Mouse (Mus musculus) 3T3-L1 (cell line): ENCODE results near the gene Pdx1.

ENCODE experiments used
- DNase-seq: peaks from one replicate; pipeline ENCODE4 v3.0.0-alpha.2; 2015; ENCODE audit warnings: low read depth, low spot score

The Pdx1 gene

DNA sequence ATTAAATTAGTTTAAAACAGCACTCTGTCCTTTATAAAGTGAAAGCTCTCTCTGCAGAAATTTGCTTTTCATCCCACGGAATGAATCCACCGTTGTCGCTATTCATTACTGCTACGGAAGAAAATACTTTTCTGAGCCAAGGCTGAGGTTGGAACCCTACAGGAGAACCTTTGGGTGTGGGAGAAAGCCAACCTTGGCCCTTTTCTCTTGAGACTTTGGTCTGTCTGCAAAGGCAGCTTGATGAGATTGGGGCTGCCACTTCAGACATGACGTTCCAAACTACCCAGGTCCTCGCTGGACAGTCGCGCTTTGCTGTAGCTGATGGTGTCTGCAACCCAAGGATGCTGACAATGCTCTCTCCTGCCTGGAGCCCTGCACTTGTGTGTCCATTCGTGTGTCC lies 38.7 kb downstream of the Pdx1 start:
- no peak for DNase-seq

DNA sequence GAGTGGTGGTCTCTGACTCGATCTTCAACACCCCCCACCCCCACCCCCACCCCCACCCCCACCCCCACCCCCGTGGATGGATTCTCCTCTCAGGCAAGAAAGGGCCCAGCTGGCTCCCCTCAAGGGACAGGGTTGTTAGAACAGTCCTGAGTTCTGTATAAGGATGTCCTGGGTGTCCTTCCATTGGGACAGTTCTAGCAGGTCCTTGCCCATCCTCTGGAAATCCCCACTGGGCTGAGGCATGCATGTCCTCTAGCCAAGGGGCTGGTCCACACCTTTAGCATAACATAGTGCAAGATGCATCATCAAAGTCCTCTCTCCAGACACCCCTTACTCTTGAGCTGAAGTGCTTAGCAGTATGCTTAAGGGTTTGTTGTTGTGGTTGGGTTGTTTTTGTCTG lies 40.0 kb downstream of the Pdx1 start:
- no peak for DNase-seq

DNA sequence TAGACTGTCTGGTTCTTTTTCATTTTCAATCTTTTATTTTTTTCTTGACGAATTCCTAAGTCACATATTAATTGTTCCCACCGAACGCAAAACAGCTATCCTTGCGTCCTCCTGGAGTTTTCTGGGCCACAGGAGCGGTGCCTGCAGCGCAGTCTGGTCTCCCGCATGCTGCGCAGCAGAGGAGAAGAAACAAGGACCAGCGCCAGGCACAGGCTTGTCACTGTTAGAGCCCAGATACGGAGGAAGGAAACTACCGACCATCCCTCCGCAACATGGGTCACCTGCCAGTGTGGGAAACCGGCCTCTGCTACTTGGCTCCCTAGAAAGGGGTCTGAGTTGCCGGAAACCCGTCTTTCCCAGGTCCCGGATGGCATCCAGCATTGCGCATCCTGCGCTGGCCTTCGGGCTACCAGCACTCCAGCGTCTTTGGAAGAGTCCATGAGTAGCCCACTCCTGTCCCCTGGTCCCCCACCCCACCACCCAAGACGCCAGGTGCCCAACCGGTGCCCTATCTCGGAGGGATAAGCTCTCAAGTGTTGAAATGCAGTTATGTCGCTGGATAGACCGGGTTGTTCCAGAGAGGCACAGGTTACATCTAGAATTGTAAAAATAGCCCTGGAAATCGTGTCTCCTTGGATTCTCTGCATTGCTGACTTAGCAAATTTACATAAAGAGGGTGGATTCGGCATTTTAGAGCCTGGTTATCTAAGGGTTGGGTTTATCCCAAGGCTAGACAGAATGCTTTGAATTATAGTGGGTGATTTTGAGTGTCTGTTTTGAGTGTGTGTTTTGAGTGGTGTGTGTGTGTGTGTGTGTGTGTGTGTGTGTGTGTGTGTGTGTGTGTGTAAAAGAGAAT lies 43.3 kb downstream of the Pdx1 start:
- no peak for DNase-seq

DNA sequence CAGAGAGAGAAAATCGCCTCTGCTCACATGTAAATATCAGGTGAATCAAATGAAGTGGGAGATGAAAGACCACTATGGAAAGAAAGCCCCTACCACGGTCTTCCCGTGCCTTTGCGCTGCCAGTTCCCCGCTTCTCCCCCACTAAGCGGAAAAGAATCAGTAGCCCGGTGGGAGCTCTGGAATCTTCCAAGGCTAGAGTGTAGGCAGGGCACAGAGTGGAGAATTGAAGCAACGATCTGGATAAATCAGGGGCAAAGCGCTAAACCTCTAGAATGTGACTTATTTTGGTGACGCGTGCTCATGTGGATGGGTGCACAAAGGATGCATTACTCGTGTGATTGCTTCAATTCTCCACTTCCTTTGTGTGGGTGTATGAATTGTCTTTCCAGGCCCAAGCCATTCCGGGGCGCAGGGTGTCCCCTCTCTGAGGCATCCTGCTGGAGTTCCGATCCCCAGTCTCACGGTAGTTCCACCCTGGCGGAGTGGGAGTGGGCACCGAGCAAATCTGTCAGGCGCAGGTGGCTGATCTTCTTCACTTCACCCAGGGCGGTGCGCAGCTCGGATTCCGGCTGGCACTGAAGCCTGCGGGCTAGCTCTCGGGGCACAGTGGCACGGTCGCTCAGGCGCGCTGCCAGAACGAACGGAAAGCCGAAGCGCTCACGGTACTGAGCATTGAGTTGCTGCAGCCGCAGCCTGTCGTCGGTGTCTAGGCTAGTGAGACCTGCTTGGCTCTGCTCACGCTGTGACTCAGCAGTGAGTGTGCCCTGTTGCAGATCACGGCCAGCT lies 45.1 kb downstream of the Pdx1 start:
- DNase-seq, result peak; percentile 59

DNA sequence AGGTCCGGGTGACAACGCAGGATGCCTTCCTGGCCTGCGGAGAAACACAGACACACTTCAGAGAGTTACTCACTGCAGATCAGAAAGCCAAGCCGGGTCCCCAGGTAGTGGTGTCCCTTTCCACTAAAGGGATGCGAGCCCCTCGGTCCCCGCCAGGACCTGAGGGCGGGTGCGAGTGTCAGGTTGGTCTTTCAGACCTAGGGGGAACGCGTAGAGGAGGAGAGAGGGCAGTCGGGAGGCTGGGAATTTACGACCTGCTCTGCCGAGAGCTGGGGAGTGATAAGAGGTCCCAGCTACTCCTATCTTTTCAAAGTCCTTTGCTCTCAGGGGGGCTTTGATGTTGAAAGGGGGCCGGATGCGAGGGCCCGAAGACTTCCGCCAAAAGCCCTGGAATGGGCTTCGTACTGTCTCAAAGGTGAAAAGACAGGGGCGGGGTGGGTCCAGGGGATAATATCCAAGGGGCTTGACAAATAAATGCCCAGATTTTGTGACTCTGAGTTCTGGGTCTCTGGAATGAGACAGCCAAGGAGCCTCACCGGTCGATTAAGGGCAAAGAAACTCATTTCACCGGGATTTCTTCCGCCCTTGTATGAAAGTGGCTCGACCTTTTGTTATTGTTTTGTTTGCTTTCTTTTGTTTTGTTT lies 45.8 kb downstream of the Pdx1 start:
- DNase-seq, result no peak

DNA sequence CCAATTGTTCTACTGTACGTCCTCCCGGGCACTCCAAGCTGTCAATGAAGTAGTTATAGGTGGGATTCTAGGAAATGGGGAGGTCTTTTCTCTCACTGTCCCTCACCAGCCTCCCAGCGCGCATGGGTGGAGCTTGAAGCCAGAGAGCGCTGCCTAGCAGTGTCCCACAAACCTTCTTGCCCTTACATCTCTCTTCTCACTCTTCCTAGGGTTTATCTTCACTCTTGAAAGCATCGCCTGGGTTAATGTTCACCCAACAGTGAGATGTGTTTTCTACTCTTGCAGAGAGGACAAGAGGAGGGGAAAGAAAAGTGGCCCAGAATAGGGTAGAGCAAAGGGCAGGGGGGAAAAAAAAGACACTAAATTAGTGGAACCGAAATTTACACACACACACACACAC lies 47.6 kb downstream of the Pdx1 start:
- DNase-seq, result no peak

DNA sequence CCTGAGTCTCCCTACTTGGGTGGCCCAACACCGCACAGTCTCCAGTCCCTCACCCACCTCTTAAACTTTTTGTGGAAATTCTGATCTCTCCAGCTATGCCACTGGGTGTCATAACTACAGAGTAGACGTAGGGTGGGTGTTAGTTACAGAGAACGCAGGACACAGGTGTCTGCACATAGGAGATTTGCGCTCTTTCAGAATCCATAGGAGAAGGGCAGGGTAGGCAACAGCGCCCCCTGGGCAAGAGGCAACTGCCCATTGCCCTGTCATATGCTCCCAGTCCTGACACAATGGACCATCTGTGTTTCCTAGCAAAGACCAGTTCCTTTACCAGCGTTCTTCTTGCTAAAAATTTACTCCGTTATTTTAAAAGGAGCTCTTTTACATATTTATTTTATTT lies 48.2 kb downstream of the Pdx1 start:
- DNase-seq, result peak; percentile 34

DNA sequence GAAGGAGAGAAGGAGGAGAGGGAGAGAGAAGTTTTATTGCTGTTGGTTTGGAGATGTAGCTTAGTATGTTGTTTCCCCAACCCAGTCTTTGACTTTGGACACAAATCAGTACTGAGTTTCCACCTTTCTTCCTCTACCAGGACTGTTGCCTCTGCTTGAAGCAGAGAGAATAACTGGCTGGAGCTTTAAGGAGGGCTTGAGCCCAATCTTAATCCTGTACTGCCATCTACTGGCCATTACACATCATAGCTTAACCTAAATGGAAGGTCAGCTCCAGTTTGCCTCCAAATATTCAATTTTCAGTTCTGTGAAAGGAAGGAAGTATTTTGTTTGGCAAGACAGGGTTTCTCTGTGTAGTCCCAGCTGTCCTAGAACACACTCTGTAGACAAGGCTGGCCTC lies 49.9 kb downstream of the Pdx1 start:
- peak; percentile 90 for DNase-seq

DNA sequence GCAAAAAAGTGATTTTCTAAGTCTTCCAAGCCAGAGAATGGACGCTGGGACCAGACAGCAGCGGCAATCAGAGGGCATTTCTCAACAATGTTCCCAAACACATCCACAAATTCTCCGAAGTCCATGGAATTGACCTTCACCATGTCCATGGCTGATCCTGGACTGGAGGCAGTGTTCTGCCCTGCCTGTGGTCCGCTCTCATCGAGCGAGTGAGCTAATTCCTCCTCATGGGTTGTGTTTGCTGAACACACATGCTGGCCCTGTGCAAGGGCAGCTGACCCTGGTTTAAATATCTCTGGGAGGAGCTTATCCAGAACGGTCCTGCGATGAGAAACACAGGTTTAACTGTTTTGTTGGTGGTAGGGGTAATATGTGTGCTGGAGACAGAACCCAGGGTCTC lies 52.4 kb downstream of the Pdx1 start, which contains the start of gene Urad:
TSS of gene Urad (minus strand) at position 258 of the 400 bp plus-strand sequence.
- no peak for DNase-seq

DNA sequence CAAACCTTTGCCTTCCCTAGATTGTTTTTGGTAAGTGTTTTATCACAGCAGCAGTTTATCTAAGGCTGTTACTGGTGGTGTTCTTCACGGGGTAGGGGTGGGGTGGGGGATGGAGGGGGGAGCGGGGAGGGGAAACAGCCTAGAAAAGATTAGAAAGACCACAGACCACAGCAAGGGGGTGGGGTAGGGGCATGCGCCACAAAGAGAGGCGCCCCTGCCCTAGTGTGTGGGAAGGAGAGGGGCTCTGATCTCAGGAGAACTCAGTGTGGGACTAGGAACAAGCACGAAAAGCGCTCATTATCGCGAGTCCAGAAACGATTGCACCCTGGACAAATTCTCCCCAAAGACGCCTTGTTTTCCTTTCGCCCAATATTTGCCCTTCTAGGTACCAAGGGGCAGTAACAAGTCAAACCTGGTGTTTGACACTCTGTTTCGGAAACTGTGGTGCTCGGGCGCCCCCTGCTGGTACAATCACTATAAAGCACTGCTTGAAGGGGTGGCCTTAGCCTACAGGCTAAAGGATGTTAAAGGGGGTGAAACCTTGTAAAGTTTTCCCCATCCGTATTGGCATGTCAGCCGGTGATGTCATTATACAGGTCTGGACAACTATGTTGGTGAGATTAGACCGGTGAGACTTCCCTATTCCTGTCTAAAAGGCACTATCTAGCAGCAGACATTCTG lies 53.6 kb downstream of the Pdx1 start:
- DNase-seq, result peak; percentile 88
